ENCODE assay signal across 8 mouse cellular contexts in genomic region chr5:43355026-43355580, GRCm38 (mm10).
DNase-seq lines count a peak whose midpoint lies in the region; ATAC-seq and TF ChIP-seq lines count a peak whose summit lies in the region.

No protein-coding gene starts in this region.

- DNase-seq in brain, embryonic 18.5 days (ENCODE audit: low read depth, low spot score) = peak; percentile 46
- DNase-seq in forebrain, embryonic 11.5 days (ENCODE audit: low spot score) = peak; percentile 95
- peak; percentile 94 for DNase-seq in kidney, postnatal 25 days
- DNase-seq in liver, embryonic 14.5 days (ENCODE audit: low read depth in 3 of 3, low spot score in 3 of 3) = peak; percentile 68 to 77 (median 74)
- peak; percentile 87 for DNase-seq in neural tube, embryonic 10.5 days (ENCODE audit: extremely low spot score, low spot score)

- no peaks in the 10 kb centered on the region for H3K9me3 ChIP-seq in forebrain, embryonic 11.5 days (ENCODE audit: control insufficient read depth, low read length)
- no peaks in the 10 kb centered on the region for H3K9me3 ChIP-seq in heart, embryonic 16.5 days (replicated peaks; ENCODE audit: control insufficient read depth, low read length)
- H3K9me3 ChIP-seq in liver, embryonic 14.5 days (ENCODE audit: control insufficient read depth, low read length) = no peaks in the 10 kb centered on the region
- H3K9me3 ChIP-seq in stomach, embryonic 16.5 days (replicated peaks; ENCODE audit: control insufficient read depth, low read length) = no peaks in the 10 kb centered on the region

- no peak overlapping the region for H3K27ac ChIP-seq in forebrain, embryonic 11.5 days (ENCODE audit: low read depth, low read length)
- H3K27ac ChIP-seq in heart, embryonic 16.5 days (ENCODE audit: low read length) = peak overlapping the region; percentile 97
- peak overlapping the region; percentile 28 for H3K27ac ChIP-seq in liver, embryonic 14.5 days
- peak overlapping the region; percentile 74 for H3K27ac ChIP-seq in stomach, embryonic 16.5 days (ENCODE audit: low read length)

- peak overlapping the region; percentile 30 for H3K4me3 ChIP-seq in forebrain, embryonic 11.5 days (ENCODE audit: low read depth, low read length)
- peak overlapping the region; percentile 44 for H3K4me3 ChIP-seq in heart, embryonic 16.5 days (ENCODE audit: low read length)
- peak overlapping the region; percentile 45 to 49 for H3K4me3 ChIP-seq in liver, embryonic 14.5 days (ENCODE audit: insufficient read depth in 1 of 2, low read depth in 2 of 2, low read length in 2 of 2)
- H3K4me3 ChIP-seq in stomach, embryonic 16.5 days (replicated peaks; ENCODE audit: low read length) = peak overlapping the region; percentile 45

- ATAC-seq in CD4-positive, CD25-positive, alpha-beta regulatory T cell, adult 4 months = peak; percentile 93
- peak; percentile 98 for ATAC-seq in forebrain, embryonic 11.5 days (replicated peaks; ENCODE audit: low FRiP score)
- peak; percentile 97 for ATAC-seq in heart, embryonic 16.5 days (replicated peaks; ENCODE audit: extremely low read depth, insufficient read depth, low FRiP score)
- ATAC-seq in liver, embryonic 14.5 days (ENCODE audit: insufficient read depth) = peak; percentile 94
- ATAC-seq in stomach, embryonic 16.5 days (ENCODE audit: insufficient read depth, low FRiP score) = peak; percentile 95

- peak; percentile 29 for TF ChIP-seq CTCF in liver, embryonic 14.5 days (IDR thresholded peaks at IDR 0.05; ENCODE audit: low read depth)

- WGBS in forebrain, embryonic 11.5 days = 4% methylated on average over 12 of the region's 12 CpGs
- whole genome bisulfite sequencing in heart, embryonic 16.5 days = under 1% methylated on average over 12 of the region's 12 CpGs
- WGBS in liver, embryonic 14.5 days (ENCODE audit: insufficient replicate concordance) = 2% methylated on average over 12 of the region's 12 CpGs
- WGBS in stomach, embryonic 16.5 days = under 1% methylated on average over 12 of the region's 12 CpGs

- H3K36me3 ChIP-seq in forebrain, embryonic 11.5 days (ENCODE audit: control insufficient read depth, insufficient read depth, low read length) = no peaks in the 10 kb centered on the region
- H3K36me3 ChIP-seq in heart, embryonic 16.5 days (ENCODE audit: control insufficient read depth, insufficient read depth) = no peaks in the 10 kb centered on the region
- H3K36me3 ChIP-seq in liver, embryonic 14.5 days (replicated peaks; ENCODE audit: control insufficient read depth, insufficient read depth, low read depth) = no peaks in the 10 kb centered on the region
- no peaks in the 10 kb centered on the region for H3K36me3 ChIP-seq in stomach, embryonic 16.5 days (ENCODE audit: control insufficient read depth, insufficient read depth, low read length)

- no peaks in the 10 kb centered on the region for H3K27me3 ChIP-seq in forebrain, embryonic 11.5 days (ENCODE audit: control insufficient read depth, insufficient read depth, low read length)
- no peaks in the 10 kb centered on the region for H3K27me3 ChIP-seq in heart, embryonic 16.5 days (ENCODE audit: control insufficient read depth, insufficient read depth, low read length)
- H3K27me3 ChIP-seq in liver, embryonic 14.5 days (ENCODE audit: control insufficient read depth, insufficient read depth, low read length) = no peaks in the 10 kb centered on the region
- H3K27me3 ChIP-seq in stomach, embryonic 16.5 days (ENCODE audit: control insufficient read depth, insufficient read depth, low read length) = no peaks in the 10 kb centered on the region

- H3K4me1 ChIP-seq in forebrain, embryonic 11.5 days (replicated peaks; ENCODE audit: control insufficient read depth, insufficient read depth, low read length) = 0 out of 2 replicates have a peak, but pooled peaks cover 2% of the 10 kb centered on the region
- H3K4me1 ChIP-seq in heart, embryonic 16.5 days (ENCODE audit: control insufficient read depth, insufficient read depth, low read length) = peaks cover 15% of the 10 kb centered on the region
- peaks cover 7 to 16% of the 10 kb centered on the region in 2 experiments for H3K4me1 ChIP-seq in liver, embryonic 14.5 days (replicated peaks; ENCODE audit: control insufficient read depth in 2 of 2, insufficient read depth in 2 of 2, low read length in 1 of 2)
- 0 out of 2 replicates have a peak, but pooled peaks cover 6% of the 10 kb centered on the region for H3K4me1 ChIP-seq in stomach, embryonic 16.5 days (ENCODE audit: control insufficient read depth, insufficient read depth, low read length)

- peak overlapping the region; percentile 47; the same call in 1 of the 2 replicates for H3K9ac ChIP-seq in forebrain, embryonic 11.5 days (ENCODE audit: low read length)
- peak overlapping the region; percentile 54 for H3K9ac ChIP-seq in heart, embryonic 16.5 days (ENCODE audit: low read length)
- H3K9ac ChIP-seq in liver, embryonic 14.5 days (replicated peaks) = peak overlapping the region; percentile 66
- peak overlapping the region; percentile 56 for H3K9ac ChIP-seq in stomach, embryonic 16.5 days (ENCODE audit: low read length)

- peak overlapping the region; percentile 55 for H3K4me2 ChIP-seq in forebrain, embryonic 11.5 days (ENCODE audit: low read depth, low read length, severe bottlenecking)
- peak overlapping the region; percentile 65 for H3K4me2 ChIP-seq in heart, embryonic 16.5 days (ENCODE audit: low read depth, low read length)
- peak overlapping the region; percentile 76 for H3K4me2 ChIP-seq in liver, embryonic 14.5 days (ENCODE audit: low read depth)
- peak overlapping the region; percentile 65 for H3K4me2 ChIP-seq in stomach, embryonic 16.5 days (ENCODE audit: low read depth, low read length)

- TF ChIP-seq EP300 in liver, embryonic 14.5 days (IDR thresholded peaks at IDR 0.05; ENCODE audit: low read depth) = peak; percentile 47; the same call in 1 of the 2 replicates
